Mouse (Mus musculus): ENCODE results near the gene Mid1. TPM values are rescaled to one million over a fixed set of nuclear protein-coding genes. Genes with fewer than 3 reads are reported as not detected.
"Not testable (repeated sequence)": the region's sequence is repeated elsewhere in the genome, so short reads cannot be mapped to it uniquely, and the experiment has no call there.

Gene Mid1
- total RNA-seq, 2 experiments from 2014 or later = 6.2 to 7.1 TPM

GRCm38 (mm10) chrX:169994011-169994865 lies 309.2 kb downstream of the Mid1 start:
- intact Hi-C loops (cut with DNase I; ENCODE audit: low total_unique reads) = not testable (repeated sequence)
- peak; percentile 75 for DNase-seq

GRCm38 (mm10) chrX:169994866-169995711 lies 310.1 kb downstream of the Mid1 start:
- DNase-seq = peak; percentile 4
- intact Hi-C loops (cut with DNase I; ENCODE audit: low total_unique reads) = not testable (repeated sequence)

GRCm38 (mm10) chrX:169995909-169996521 lies 311.0 kb downstream of the Mid1 start:
- intact Hi-C loops (cut with DNase I; ENCODE audit: low total_unique reads) = loop anchor here (2.0 kb wide), 1 partner anchor 17 kb away; no protein-coding TSS in a partner anchor
- DNase-seq = peak; percentile 23

- peak; percentile 85 for DNase-seq
- intact Hi-C loops (cut with DNase I; ENCODE audit: low total_unique reads) = loop anchor here (2.0 kb wide), 1 partner anchor 18 kb away; no protein-coding TSS in a partner anchor
Measured at GRCm38 (mm10) chrX:169996926-169997325, 311.9 kb downstream of the Mid1 start.

- intact Hi-C loops (cut with DNase I; ENCODE audit: low total_unique reads) = loop anchor here (2.0 kb wide), 1 partner anchor 19 kb away; no protein-coding TSS in a partner anchor
- DNase-seq = peak; percentile 63
Measured at GRCm38 (mm10) chrX:169997456-169997853, 312.5 kb downstream of the Mid1 start.

GRCm38 (mm10) chrX:169997854-169998456 lies 313.0 kb downstream of the Mid1 start:
- DNase-seq = peak; percentile 100
- intact Hi-C loops (cut with DNase I; ENCODE audit: low total_unique reads) = loop anchor here (2.0 kb wide), 1 partner anchor 19 kb away; no protein-coding TSS in a partner anchor

- intact Hi-C loops (cut with DNase I; ENCODE audit: low total_unique reads); DNase-seq: not testable (repeated sequence)
Measured at GRCm38 (mm10) chrX:169998559-169999219, 313.7 kb downstream of the Mid1 start.

- intact Hi-C loops (cut with DNase I; ENCODE audit: low total_unique reads) = not testable (repeated sequence)
Measured at GRCm38 (mm10) chrX:169999226-169999883, 314.4 kb downstream of the Mid1 start.

GRCm38 (mm10) chrX:169999912-170000641 lies 315.1 kb downstream of the Mid1 start:
- intact Hi-C loops (cut with DNase I; ENCODE audit: low total_unique reads); DNase-seq: not testable (repeated sequence)

More at GRCm38 (mm10) chrX:169999226-169999883, 314.4 kb downstream of the Mid1 start:
- DNase-seq = peak; percentile 23

GRCm38 (mm10) chrX:170000642-170001387 lies 315.8 kb downstream of the Mid1 start:
- DNase-seq = peak; percentile 3
- intact Hi-C loops (cut with DNase I; ENCODE audit: low total_unique reads) = not testable (repeated sequence)

GRCm38 (mm10) chrX:170001388-170001695 lies 316.3 kb downstream of the Mid1 start:
- intact Hi-C loops (cut with DNase I; ENCODE audit: low total_unique reads); DNase-seq: not testable (repeated sequence)

GRCm38 (mm10) chrX:170002510-170003197 lies 317.7 kb downstream of the Mid1 start:
- peak; percentile 3 for DNase-seq
- intact Hi-C loops (cut with DNase I; ENCODE audit: low total_unique reads) = not testable (repeated sequence)

- intact Hi-C loops (cut with DNase I; ENCODE audit: low total_unique reads); DNase-seq: not testable (repeated sequence)
Measured at GRCm38 (mm10) chrX:170003536-170003935, 318.5 kb downstream of the Mid1 start.

- DNase-seq = peak; percentile 6
- intact Hi-C loops (cut with DNase I; ENCODE audit: low total_unique reads) = not testable (repeated sequence)
Measured at GRCm38 (mm10) chrX:170004236-170004635, 319.2 kb downstream of the Mid1 start.

- DNase-seq = peak; percentile 5
- intact Hi-C loops (cut with DNase I; ENCODE audit: low total_unique reads) = not testable (repeated sequence)
Measured at GRCm38 (mm10) chrX:170004793-170005192, 319.8 kb downstream of the Mid1 start.

GRCm38 (mm10) chrX:170005194-170005593 lies 320.2 kb downstream of the Mid1 start:
- intact Hi-C loops (cut with DNase I; ENCODE audit: low total_unique reads) = not testable (repeated sequence)
- peak; percentile 21 for DNase-seq

Measured in gastrocnemius, postnatal 14 days (tissue).